Mouse (Mus musculus): ENCODE measurements around the gene Gpc1. TPM values are rescaled to one million over a fixed set of nuclear protein-coding genes. Genes with fewer than 3 reads are reported as not detected.

Gene Gpc1
- polyA plus RNA-seq, 1 experiment from 2014 or later: 65.7 TPM

GRCm38 (mm10) chr1:92799653-92800052 is 31.8 kb upstream of the Gpc1 start:
- no peak overlapping the region for H3K4me3 ChIP-seq (ENCODE audit: low read depth, low read length)
- no peak overlapping the region for H3K27ac ChIP-seq (ENCODE audit: low read depth, low read length)
- 87% methylated on average over 5 of the region's 5 CpGs for WGBS
- no peak overlapping the region for H3K4me2 ChIP-seq (ENCODE audit: low read depth, low read length)
- no peaks in the 10 kb centered on the region for H3K27me3 ChIP-seq (ENCODE audit: control insufficient read depth, insufficient read depth, low read length)
- H3K36me3 ChIP-seq (ENCODE audit: control insufficient read depth, insufficient read depth, low read length): no peaks in the 10 kb centered on the region
- ATAC-seq (ENCODE audit: low read depth): no peak
- H3K4me1 ChIP-seq (ENCODE audit: control insufficient read depth, insufficient read depth, low read length): no peaks in the 10 kb centered on the region
- H3K9me3 ChIP-seq (ENCODE audit: control insufficient read depth, low read length): no peaks in the 10 kb centered on the region
- H3K9ac ChIP-seq (replicated peaks; ENCODE audit: low read depth, low read length): no peak overlapping the region

GRCm38 (mm10) chr1:92802362-92802761 is 29.1 kb upstream of the Gpc1 start:
- Histone ChIP-seq H3K27ac (ENCODE audit: low read depth, low read length) (no peak overlapping the region), H3K9ac (replicated peaks; ENCODE audit: low read depth, low read length) (no peak overlapping the region), H3K9me3 (ENCODE audit: control insufficient read depth, low read length) (no peaks in the 10 kb centered on the region), H3K4me2 (ENCODE audit: low read depth, low read length) (no peak overlapping the region), H3K27me3 (ENCODE audit: control insufficient read depth, insufficient read depth, low read length) (no peaks in the 10 kb centered on the region), H3K4me3 (ENCODE audit: low read depth, low read length) (no peak overlapping the region), H3K36me3 (ENCODE audit: control insufficient read depth, insufficient read depth, low read length) (no peaks in the 10 kb centered on the region), H3K4me1 (ENCODE audit: control insufficient read depth, insufficient read depth, low read length) (no peaks in the 10 kb centered on the region)
- WGBS: 94% methylated on average over 1 of the region's 1 CpGs
- no peak for ATAC-seq (ENCODE audit: low read depth)

- WGBS: 87% methylated on average over 4 of the region's 4 CpGs
- Histone ChIP-seq H3K27ac (ENCODE audit: low read depth, low read length) (no peak overlapping the region), H3K4me2 (ENCODE audit: low read depth, low read length) (no peak overlapping the region), H3K36me3 (ENCODE audit: control insufficient read depth, insufficient read depth, low read length) (no peaks in the 10 kb centered on the region), H3K4me1 (ENCODE audit: control insufficient read depth, insufficient read depth, low read length) (no peaks in the 10 kb centered on the region), H3K27me3 (ENCODE audit: control insufficient read depth, insufficient read depth, low read length) (no peaks in the 10 kb centered on the region), H3K4me3 (ENCODE audit: low read depth, low read length) (no peak overlapping the region), H3K9ac (replicated peaks; ENCODE audit: low read depth, low read length) (no peak overlapping the region), H3K9me3 (ENCODE audit: control insufficient read depth, low read length) (no peaks in the 10 kb centered on the region)
- ATAC-seq (ENCODE audit: low read depth): no peak
Observed at GRCm38 (mm10) chr1:92803376-92803775, 28.1 kb upstream of the Gpc1 start.

GRCm38 (mm10) chr1:92805181-92805580 is 26.3 kb upstream of the Gpc1 start:
- Histone ChIP-seq H3K27ac (ENCODE audit: low read depth, low read length) (no peak overlapping the region), H3K9me3 (ENCODE audit: control insufficient read depth, low read length) (no peaks in the 10 kb centered on the region), H3K36me3 (ENCODE audit: control insufficient read depth, insufficient read depth, low read length) (no peaks in the 10 kb centered on the region), H3K4me1 (ENCODE audit: control insufficient read depth, insufficient read depth, low read length) (no peaks in the 10 kb centered on the region), H3K27me3 (ENCODE audit: control insufficient read depth, insufficient read depth, low read length) (no peaks in the 10 kb centered on the region), H3K4me3 (ENCODE audit: low read depth, low read length) (no peak overlapping the region), H3K4me2 (ENCODE audit: low read depth, low read length) (no peak overlapping the region), H3K9ac (replicated peaks; ENCODE audit: low read depth, low read length) (no peak overlapping the region)
- no peak for ATAC-seq (ENCODE audit: low read depth)
- WGBS: 80% methylated on average over 5 of the region's 5 CpGs

- Histone ChIP-seq H3K4me3 (ENCODE audit: low read depth, low read length) (no peak overlapping the region), H3K4me2 (ENCODE audit: low read depth, low read length) (no peak overlapping the region), H3K36me3 (ENCODE audit: control insufficient read depth, insufficient read depth, low read length) (no peaks in the 10 kb centered on the region), H3K27me3 (ENCODE audit: control insufficient read depth, insufficient read depth, low read length) (no peaks in the 10 kb centered on the region), H3K9me3 (ENCODE audit: control insufficient read depth, low read length) (no peaks in the 10 kb centered on the region), H3K27ac (ENCODE audit: low read depth, low read length) (no peak overlapping the region), H3K9ac (replicated peaks; ENCODE audit: low read depth, low read length) (no peak overlapping the region), H3K4me1 (ENCODE audit: control insufficient read depth, insufficient read depth, low read length) (no peaks in the 10 kb centered on the region)
- WGBS: 71% methylated on average over 2 of the region's 2 CpGs
- ATAC-seq (ENCODE audit: low read depth): no peak
Observed at GRCm38 (mm10) chr1:92805836-92806235, 25.6 kb upstream of the Gpc1 start.

GRCm38 (mm10) chr1:92806720-92807119 is 24.7 kb upstream of the Gpc1 start:
- Histone ChIP-seq H3K27me3 (ENCODE audit: control insufficient read depth, insufficient read depth, low read length) (no peaks in the 10 kb centered on the region), H3K9ac (replicated peaks; ENCODE audit: low read depth, low read length) (no peak overlapping the region), H3K36me3 (ENCODE audit: control insufficient read depth, insufficient read depth, low read length) (no peaks in the 10 kb centered on the region), H3K4me2 (ENCODE audit: low read depth, low read length) (no peak overlapping the region), H3K4me3 (ENCODE audit: low read depth, low read length) (no peak overlapping the region), H3K27ac (ENCODE audit: low read depth, low read length) (no peak overlapping the region), H3K9me3 (ENCODE audit: control insufficient read depth, low read length) (no peaks in the 10 kb centered on the region), H3K4me1 (ENCODE audit: control insufficient read depth, insufficient read depth, low read length) (no peaks in the 10 kb centered on the region)
- no peak for ATAC-seq (ENCODE audit: low read depth)
- 88% methylated on average over 3 of the region's 3 CpGs for WGBS

- no peak overlapping the region for H3K4me2 ChIP-seq (ENCODE audit: low read depth, low read length)
- no peak overlapping the region for H3K4me3 ChIP-seq (ENCODE audit: low read depth, low read length)
- WGBS: 83% methylated on average over 4 of the region's 4 CpGs
- no peak for ATAC-seq (ENCODE audit: low read depth)
- no peaks in the 10 kb centered on the region for H3K4me1 ChIP-seq (ENCODE audit: control insufficient read depth, insufficient read depth, low read length)
- H3K27ac ChIP-seq (ENCODE audit: low read depth, low read length): no peak overlapping the region
- H3K9me3 ChIP-seq (ENCODE audit: control insufficient read depth, low read length): no peaks in the 10 kb centered on the region
- H3K27me3 ChIP-seq (ENCODE audit: control insufficient read depth, insufficient read depth, low read length): no peaks in the 10 kb centered on the region; the same call in 1 of the 2 replicates
- H3K9ac ChIP-seq (replicated peaks; ENCODE audit: low read depth, low read length): no peak overlapping the region
- H3K36me3 ChIP-seq (ENCODE audit: control insufficient read depth, insufficient read depth, low read length): no peaks in the 10 kb centered on the region
Observed at GRCm38 (mm10) chr1:92809621-92810020, 21.8 kb upstream of the Gpc1 start.

GRCm38 (mm10) chr1:92814319-92814718 is 17.1 kb upstream of the Gpc1 start:
- no peaks in the 10 kb centered on the region for H3K36me3 ChIP-seq (ENCODE audit: control insufficient read depth, insufficient read depth, low read length)
- 71% methylated on average over 5 of the region's 5 CpGs for WGBS
- H3K4me1 ChIP-seq (ENCODE audit: control insufficient read depth, insufficient read depth, low read length): no peaks in the 10 kb centered on the region
- H3K4me3 ChIP-seq (ENCODE audit: low read depth, low read length): no peak overlapping the region
- H3K27ac ChIP-seq (ENCODE audit: low read depth, low read length): no peak overlapping the region
- ATAC-seq (ENCODE audit: low read depth): no peak
- H3K4me2 ChIP-seq (ENCODE audit: low read depth, low read length): no peak overlapping the region
- no peaks in the 10 kb centered on the region; the same call in 1 of the 2 replicates for H3K27me3 ChIP-seq (ENCODE audit: control insufficient read depth, insufficient read depth, low read length)
- no peaks in the 10 kb centered on the region for H3K9me3 ChIP-seq (ENCODE audit: control insufficient read depth, low read length)
- H3K9ac ChIP-seq (replicated peaks; ENCODE audit: low read depth, low read length): no peak overlapping the region

- no peaks in the 10 kb centered on the region; the same call in 1 of the 2 replicates for H3K27me3 ChIP-seq (ENCODE audit: control insufficient read depth, insufficient read depth, low read length)
- no peak for ATAC-seq (ENCODE audit: low read depth)
- H3K9ac ChIP-seq (replicated peaks; ENCODE audit: low read depth, low read length): no peak overlapping the region
- H3K4me3 ChIP-seq (ENCODE audit: low read depth, low read length): no peak overlapping the region
- no peaks in the 10 kb centered on the region for H3K4me1 ChIP-seq (ENCODE audit: control insufficient read depth, insufficient read depth, low read length)
- no peak overlapping the region for H3K4me2 ChIP-seq (ENCODE audit: low read depth, low read length)
- H3K9me3 ChIP-seq (ENCODE audit: control insufficient read depth, low read length): no peaks in the 10 kb centered on the region
- no peak overlapping the region for H3K27ac ChIP-seq (ENCODE audit: low read depth, low read length)
- WGBS: 58% methylated on average over 9 of the region's 9 CpGs
- no peaks in the 10 kb centered on the region for H3K36me3 ChIP-seq (ENCODE audit: control insufficient read depth, insufficient read depth, low read length)
Observed at GRCm38 (mm10) chr1:92815100-92815499, 16.3 kb upstream of the Gpc1 start.
